Mouse (Mus musculus): ENCODE measurements at regions not wholly inside any gene's neighbourhood (a gene's known extent, or its start where the extent isn't known, plus 50 kb on each side); places are given as distances from the start of the nearest gene placed in this dataset.

DNA sequence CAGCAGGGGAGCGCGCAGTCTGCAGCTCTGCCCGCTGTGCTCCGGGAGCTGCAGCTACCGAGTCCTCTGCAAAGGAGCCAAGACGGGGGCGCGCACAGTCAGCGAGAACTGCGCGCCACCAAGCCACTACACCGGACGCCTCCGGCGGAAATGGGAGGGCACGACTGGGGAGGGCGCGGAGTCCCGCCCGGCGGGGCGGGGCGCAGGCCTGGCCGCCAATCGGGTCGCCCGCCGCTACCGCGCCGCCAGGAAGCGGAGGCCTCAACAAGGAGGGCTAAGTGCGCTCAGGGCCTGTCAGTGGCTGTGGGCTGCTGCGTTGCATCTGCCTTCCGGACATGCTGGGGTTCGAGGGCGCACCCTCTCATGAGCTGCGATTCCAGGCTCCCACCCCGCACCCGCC is 481.7 kb upstream of the Ywhaq start:
- peak in 1 of 2 experiments; percentile 1 for DNase-seq
